Mouse (Mus musculus): ENCODE measurements around the gene Reln. TPM values are rescaled to one million over a fixed set of nuclear protein-coding genes. Genes with fewer than 3 reads are reported as not detected.

Reln gene
- polyA plus RNA-seq, 1 experiment = 0.61 TPM

- Histone ChIP-seq H3K36me3 (ENCODE audit: control insufficient read depth, insufficient read depth, low read length) (no peaks in the 10 kb centered on the region), H3K4me1 (replicated peaks; ENCODE audit: control insufficient read depth, insufficient read depth, low read length) (no peaks in the 10 kb centered on the region), H3K27ac (ENCODE audit: control insufficient read depth, insufficient read depth, low read length) (no peak overlapping the region), H3K27me3 (ENCODE audit: control insufficient read depth, insufficient read depth, low read length) (no peaks in the 10 kb centered on the region), H3K4me3 (ENCODE audit: control insufficient read depth, insufficient read depth, low read length) (no peak overlapping the region)
- WGBS = 77% methylated on average over 10 of the region's 10 CpGs
- no peak for DNase-seq
- TF ChIP-seq POLR2A (IDR thresholded peaks at IDR 0.05; ENCODE audit: control insufficient read depth, extremely low read depth, insufficient read depth, low read length, poor library complexity) (no peak), CTCF (IDR thresholded peaks at IDR 0.05; ENCODE audit: borderline replicate concordance, control insufficient read depth, extremely low read depth, insufficient read depth, low read length, poor library complexity) (no peak)
Measured at GRCm38 (mm10) chr5:22164060-22164934, 180.2 kb downstream of the Reln start.

- Histone ChIP-seq H3K36me3 (ENCODE audit: control insufficient read depth, insufficient read depth, low read length) (no peaks in the 10 kb centered on the region), H3K4me3 (ENCODE audit: control insufficient read depth, insufficient read depth, low read length) (no peak overlapping the region), H3K27ac (ENCODE audit: control insufficient read depth, insufficient read depth, low read length) (no peak overlapping the region), H3K27me3 (ENCODE audit: control insufficient read depth, insufficient read depth, low read length) (no peaks in the 10 kb centered on the region), H3K4me1 (replicated peaks; ENCODE audit: control insufficient read depth, insufficient read depth, low read length) (no peaks in the 10 kb centered on the region)
- no peak for TF ChIP-seq POLR2A (IDR thresholded peaks at IDR 0.05; ENCODE audit: control insufficient read depth, extremely low read depth, insufficient read depth, low read length, poor library complexity)
- no peak for TF ChIP-seq CTCF (IDR thresholded peaks at IDR 0.05; ENCODE audit: borderline replicate concordance, control insufficient read depth, extremely low read depth, insufficient read depth, low read length, poor library complexity)
- DNase-seq = no peak
- WGBS = 29% methylated on average over 2 of the region's 2 CpGs
Measured at GRCm38 (mm10) chr5:22160935-22161334, 183.6 kb downstream of the Reln start.

- no peaks in the 10 kb centered on the region for H3K36me3 ChIP-seq (ENCODE audit: control insufficient read depth, insufficient read depth, low read length)
- WGBS = 91% methylated on average over 11 of the region's 11 CpGs
- no peak overlapping the region for H3K27ac ChIP-seq (ENCODE audit: control insufficient read depth, insufficient read depth, low read length)
- no peak for TF ChIP-seq POLR2A (IDR thresholded peaks at IDR 0.05; ENCODE audit: control insufficient read depth, extremely low read depth, insufficient read depth, low read length, poor library complexity)
- no peak for TF ChIP-seq CTCF (IDR thresholded peaks at IDR 0.05; ENCODE audit: borderline replicate concordance, control insufficient read depth, extremely low read depth, insufficient read depth, low read length, poor library complexity)
- no peak overlapping the region for H3K4me3 ChIP-seq (ENCODE audit: control insufficient read depth, insufficient read depth, low read length)
- DNase-seq = no peak
- no peaks in the 10 kb centered on the region for H3K27me3 ChIP-seq (ENCODE audit: control insufficient read depth, insufficient read depth, low read length)
- H3K4me1 ChIP-seq (replicated peaks; ENCODE audit: control insufficient read depth, insufficient read depth, low read length) = no peaks in the 10 kb centered on the region
Measured at GRCm38 (mm10) chr5:22158754-22159153, 185.7 kb downstream of the Reln start.

DNA sequence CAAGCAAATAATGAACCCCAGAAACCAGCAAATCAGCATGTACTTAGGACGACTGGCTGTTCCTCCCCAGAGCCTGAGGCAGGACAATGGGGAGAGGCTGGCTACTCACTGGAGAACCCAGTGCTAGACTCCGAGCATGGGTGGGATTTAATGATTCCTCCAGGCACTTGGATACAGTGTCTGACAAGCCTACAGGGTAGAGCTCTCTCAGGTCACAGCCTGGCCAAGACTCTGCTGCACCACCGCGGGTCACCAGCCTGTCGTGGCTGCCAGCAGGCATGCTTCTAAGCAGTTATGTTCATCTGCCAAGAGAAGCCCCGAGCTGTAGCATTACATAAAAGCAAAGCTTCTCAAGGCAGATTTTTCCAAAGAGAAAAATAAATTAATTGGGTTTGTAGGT, 190.9 kb downstream of the Reln start:
- Histone ChIP-seq H3K27ac (ENCODE audit: control insufficient read depth, insufficient read depth, low read length) (no peak overlapping the region), H3K36me3 (ENCODE audit: control insufficient read depth, insufficient read depth, low read length) (no peaks in the 10 kb centered on the region), H3K4me3 (ENCODE audit: control insufficient read depth, insufficient read depth, low read length) (no peak overlapping the region), H3K27me3 (ENCODE audit: control insufficient read depth, insufficient read depth, low read length) (no peaks in the 10 kb centered on the region), H3K4me1 (replicated peaks; ENCODE audit: control insufficient read depth, insufficient read depth, low read length) (no peaks in the 10 kb centered on the region)
- TF ChIP-seq POLR2A (IDR thresholded peaks at IDR 0.05; ENCODE audit: control insufficient read depth, extremely low read depth, insufficient read depth, low read length, poor library complexity) (no peak), CTCF (IDR thresholded peaks at IDR 0.05; ENCODE audit: borderline replicate concordance, control insufficient read depth, extremely low read depth, insufficient read depth, low read length, poor library complexity) (no peak)
- WGBS = 69% methylated on average over 6 of the region's 6 CpGs
- no peak for DNase-seq

GRCm38 (mm10) chr5:22141821-22142220, 202.7 kb downstream of the Reln start:
- WGBS = 92% methylated on average over 4 of the region's 4 CpGs
- no peak for TF ChIP-seq CTCF (IDR thresholded peaks at IDR 0.05; ENCODE audit: borderline replicate concordance, control insufficient read depth, extremely low read depth, insufficient read depth, low read length, poor library complexity)
- TF ChIP-seq POLR2A (IDR thresholded peaks at IDR 0.05; ENCODE audit: control insufficient read depth, extremely low read depth, insufficient read depth, low read length, poor library complexity) = no peak
- DNase-seq = no peak
- Histone ChIP-seq H3K4me3 (ENCODE audit: control insufficient read depth, insufficient read depth, low read length) (no peak overlapping the region), H3K36me3 (ENCODE audit: control insufficient read depth, insufficient read depth, low read length) (no peaks in the 10 kb centered on the region), H3K27ac (ENCODE audit: control insufficient read depth, insufficient read depth, low read length) (no peak overlapping the region), H3K27me3 (ENCODE audit: control insufficient read depth, insufficient read depth, low read length) (no peaks in the 10 kb centered on the region), H3K4me1 (replicated peaks; ENCODE audit: control insufficient read depth, insufficient read depth, low read length) (no peaks in the 10 kb centered on the region)

GRCm38 (mm10) chr5:22139015-22139414, 205.5 kb downstream of the Reln start:
- WGBS = 86% methylated on average over 2 of the region's 2 CpGs
- no peak for DNase-seq
- Histone ChIP-seq H3K36me3 (ENCODE audit: control insufficient read depth, insufficient read depth, low read length) (no peaks in the 10 kb centered on the region), H3K27ac (ENCODE audit: control insufficient read depth, insufficient read depth, low read length) (no peak overlapping the region), H3K27me3 (ENCODE audit: control insufficient read depth, insufficient read depth, low read length) (no peaks in the 10 kb centered on the region), H3K4me1 (replicated peaks; ENCODE audit: control insufficient read depth, insufficient read depth, low read length) (no peaks in the 10 kb centered on the region), H3K4me3 (ENCODE audit: control insufficient read depth, insufficient read depth, low read length) (no peak overlapping the region)
- TF ChIP-seq CTCF (IDR thresholded peaks at IDR 0.05; ENCODE audit: borderline replicate concordance, control insufficient read depth, extremely low read depth, insufficient read depth, low read length, poor library complexity) (no peak), POLR2A (IDR thresholded peaks at IDR 0.05; ENCODE audit: control insufficient read depth, extremely low read depth, insufficient read depth, low read length, poor library complexity) (no peak)

Measured in thymus, adult 2 months (tissue).